Mouse (Mus musculus) ovary, postnatal 36 days (tissue): ENCODE measurements around the gene Ksr2.

Experiments used
- DNase-seq: peaks from one replicate; pipeline ENCODE4 v3.0.0; 2022; ENCODE audit warnings: low spot score, mixed read lengths

Gene Ksr2

GRCm38 (mm10) chr5:117485411-117485810 lies 71.6 kb downstream of the Ksr2 start:
- DNase-seq = no peak

DNA sequence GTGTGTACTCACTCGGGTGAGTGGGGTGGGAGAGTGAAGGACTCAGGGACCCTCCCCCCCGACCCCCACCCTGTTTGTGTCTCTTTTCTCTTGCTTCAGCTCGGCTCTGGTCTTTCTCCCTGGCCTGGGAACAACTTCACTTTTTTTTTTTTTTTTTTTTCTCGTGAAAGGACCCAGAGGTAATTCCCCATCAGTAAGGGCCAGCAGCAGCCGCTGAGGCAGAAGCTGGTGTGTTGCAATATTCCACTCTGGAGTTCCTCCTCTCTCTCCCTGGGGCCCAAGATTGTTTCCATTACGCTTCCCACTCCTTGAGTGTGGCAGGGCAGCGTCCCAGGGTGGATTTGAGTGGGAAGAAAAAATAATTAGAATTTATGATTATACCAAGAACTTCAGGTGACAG lies 72.3 kb downstream of the Ksr2 start:
- no peak for DNase-seq

DNA sequence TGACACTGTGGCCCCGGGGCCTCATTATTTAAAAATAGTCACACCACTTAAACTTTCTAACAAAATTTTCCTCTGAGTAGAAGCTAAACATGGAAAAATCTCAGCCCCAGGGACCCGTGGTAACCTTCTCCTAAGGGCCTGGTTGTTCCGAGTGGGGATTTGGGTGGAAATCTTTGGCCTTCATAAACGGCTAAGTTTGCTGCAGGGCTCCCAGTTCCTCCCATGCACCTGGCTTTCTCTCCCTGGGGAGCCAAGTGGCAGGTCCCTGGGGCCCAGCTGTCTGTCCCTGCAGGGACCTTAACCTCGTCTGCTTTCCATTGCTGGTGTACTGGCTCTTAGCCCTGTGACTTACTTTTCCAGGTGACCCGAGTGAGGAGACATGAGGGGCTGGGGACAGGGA lies 74.4 kb downstream of the Ksr2 start:
- no peak for DNase-seq

DNA sequence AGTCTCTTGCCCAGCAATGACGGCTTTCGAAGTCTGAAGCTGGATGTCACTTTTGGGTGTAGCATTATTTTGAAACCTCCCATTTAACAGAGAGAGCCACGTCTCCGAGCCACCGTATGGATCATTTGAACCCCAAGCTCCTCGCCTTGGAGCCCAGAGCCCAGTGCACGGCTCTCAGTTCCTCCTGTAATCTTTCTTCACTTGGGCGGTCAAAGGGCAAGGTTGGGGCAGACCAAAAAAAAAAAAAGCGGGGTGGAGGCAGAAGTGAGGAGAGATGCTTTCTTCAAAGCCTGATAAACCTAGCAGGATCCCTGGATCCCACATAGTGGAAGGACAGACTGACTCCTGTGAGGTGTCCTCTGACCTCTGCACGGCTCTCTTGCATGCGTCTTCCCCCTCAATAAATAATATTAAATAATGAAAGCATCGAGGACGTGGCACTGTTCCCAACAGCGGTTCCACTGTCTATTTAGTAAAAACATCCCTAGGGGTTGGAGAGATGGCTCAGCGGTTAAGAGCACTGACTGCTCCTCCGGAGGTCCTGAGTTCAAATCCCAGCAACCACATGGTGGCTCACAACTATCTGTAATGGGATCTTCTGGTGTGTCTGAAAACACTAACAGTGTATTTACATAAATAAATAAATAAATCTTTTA lies 75.0 kb downstream of the Ksr2 start:
- no peak for DNase-seq

DNA sequence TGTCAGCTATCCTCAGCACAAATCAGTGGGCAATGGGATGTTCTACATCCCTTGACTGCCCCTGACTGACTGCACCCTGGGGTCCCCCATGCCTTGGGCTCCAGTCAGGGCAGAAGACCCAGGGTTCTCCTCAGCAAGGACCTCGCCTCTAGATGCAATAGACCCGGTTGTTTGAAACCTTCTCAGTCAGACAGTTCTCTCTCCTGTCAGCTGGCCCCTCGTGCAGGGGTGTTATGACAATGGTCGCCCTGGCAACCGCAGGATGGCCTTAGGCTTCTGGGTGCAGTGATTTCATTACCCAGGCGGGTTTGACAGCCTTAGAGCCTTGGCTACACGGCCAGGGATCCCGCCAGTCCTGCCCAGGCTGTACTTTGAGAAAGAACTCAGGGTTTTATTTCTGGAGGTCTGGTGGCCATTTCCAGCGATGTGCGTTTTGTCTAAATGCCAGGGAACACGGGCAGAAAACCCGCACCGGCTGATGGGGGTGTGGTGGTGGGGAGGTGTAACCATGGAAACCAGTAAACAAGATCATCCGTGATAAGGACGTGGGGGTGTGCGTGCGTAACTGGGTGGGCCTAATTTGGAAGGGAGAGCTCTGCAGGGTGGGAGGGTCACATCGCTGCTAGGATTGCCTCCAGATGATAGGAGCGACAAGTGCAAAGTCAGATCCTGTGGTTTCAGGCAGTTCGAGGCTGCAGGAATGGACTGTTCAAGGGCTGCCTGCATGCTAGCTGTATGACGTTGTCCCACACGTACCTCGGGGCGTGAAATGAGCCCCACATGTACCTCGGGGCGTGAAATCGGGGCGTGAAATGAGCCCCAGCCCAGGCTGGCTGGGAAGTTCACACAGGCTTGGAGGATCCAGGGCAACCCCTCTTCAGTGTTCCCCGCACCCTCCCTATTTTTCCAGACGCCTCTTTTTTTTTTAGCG lies 79.4 kb downstream of the Ksr2 start:
- no peak for DNase-seq

- peak; percentile 48 for DNase-seq
Measured at GRCm38 (mm10) chr5:117493947-117494346, 80.1 kb downstream of the Ksr2 start.

DNA sequence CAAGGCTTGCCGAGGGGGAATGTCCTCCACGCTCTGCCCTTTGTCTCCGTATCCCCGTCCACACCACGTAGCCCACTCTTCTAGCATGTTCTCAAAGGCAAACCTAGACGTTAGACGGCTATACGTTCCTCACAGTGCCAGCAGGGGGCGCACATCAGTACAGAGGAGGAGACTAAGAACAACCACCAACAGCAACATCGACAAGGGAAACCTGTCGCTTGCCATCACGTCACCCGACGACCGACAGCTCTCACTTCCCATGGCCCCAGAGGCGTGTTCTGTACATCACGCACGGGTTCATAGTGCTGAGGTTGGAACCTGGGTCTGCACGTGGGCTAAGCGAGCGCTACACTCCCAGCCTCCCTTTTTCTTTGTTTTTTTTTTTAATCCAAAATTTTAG lies 83.3 kb downstream of the Ksr2 start:
- DNase-seq = no peak

GRCm38 (mm10) chr5:117502611-117503010 lies 88.8 kb downstream of the Ksr2 start:
- no peak for DNase-seq

DNA sequence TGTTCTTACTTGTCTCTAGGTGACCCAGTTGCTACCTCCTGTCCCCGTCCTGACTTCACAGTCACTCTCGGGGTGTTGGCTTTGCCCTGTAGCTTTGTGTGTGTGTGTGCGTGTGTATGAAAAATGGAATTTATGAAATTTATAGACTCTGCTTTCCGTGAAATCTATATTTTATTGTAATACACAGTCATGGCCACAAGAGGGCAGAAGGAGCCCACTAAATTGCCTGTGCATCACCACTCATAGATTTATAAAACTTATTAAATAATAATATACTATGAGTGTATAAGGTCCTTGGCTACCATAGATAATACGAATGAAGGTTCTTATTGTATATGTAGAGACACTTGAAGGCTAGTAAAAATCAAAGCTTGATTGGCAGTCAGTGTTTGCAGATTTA lies 90.6 kb downstream of the Ksr2 start:
- no peak for DNase-seq

GRCm38 (mm10) chr5:117505204-117505603 lies 91.4 kb downstream of the Ksr2 start:
- DNase-seq = peak; percentile 60

DNA sequence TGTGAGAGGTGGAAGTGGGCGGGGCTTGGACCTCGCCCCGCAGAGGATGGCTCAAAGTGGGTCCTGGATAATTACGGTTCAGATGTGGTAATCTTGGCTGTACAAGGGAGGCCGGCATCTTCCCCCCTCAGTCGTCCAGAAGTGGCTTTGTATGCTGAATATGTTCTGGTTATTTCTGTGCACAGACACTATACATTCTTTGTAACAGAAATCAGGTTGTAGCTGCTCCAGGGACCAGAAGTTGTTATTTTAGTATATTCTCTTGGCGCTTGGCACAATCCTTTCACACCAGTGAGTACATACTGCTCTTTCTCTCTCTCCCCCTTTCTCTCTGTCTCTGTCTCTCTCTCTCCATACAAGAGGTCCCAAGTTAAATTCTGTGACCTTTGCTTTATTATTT lies 92.0 kb downstream of the Ksr2 start:
- no peak for DNase-seq

DNA sequence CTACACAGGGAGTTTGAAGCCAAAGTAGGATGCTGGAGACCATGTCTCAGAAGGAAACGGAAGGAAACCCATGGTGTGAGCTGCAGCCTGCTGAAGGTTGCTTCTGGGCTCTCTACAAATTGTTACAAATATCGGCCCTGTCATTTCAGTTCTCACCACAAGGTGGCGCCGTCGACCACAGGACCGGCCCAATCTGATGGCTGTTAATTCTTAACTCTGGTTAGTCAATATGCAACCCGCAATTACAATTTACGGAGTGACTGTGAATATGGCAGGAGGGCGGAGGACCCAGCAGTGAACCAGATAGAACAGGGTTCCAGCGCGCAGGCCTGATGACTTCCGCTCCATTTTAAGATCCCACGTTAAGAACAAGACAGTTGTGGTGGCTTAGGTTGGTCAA lies 92.6 kb downstream of the Ksr2 start:
- DNase-seq = peak; percentile 34

DNA sequence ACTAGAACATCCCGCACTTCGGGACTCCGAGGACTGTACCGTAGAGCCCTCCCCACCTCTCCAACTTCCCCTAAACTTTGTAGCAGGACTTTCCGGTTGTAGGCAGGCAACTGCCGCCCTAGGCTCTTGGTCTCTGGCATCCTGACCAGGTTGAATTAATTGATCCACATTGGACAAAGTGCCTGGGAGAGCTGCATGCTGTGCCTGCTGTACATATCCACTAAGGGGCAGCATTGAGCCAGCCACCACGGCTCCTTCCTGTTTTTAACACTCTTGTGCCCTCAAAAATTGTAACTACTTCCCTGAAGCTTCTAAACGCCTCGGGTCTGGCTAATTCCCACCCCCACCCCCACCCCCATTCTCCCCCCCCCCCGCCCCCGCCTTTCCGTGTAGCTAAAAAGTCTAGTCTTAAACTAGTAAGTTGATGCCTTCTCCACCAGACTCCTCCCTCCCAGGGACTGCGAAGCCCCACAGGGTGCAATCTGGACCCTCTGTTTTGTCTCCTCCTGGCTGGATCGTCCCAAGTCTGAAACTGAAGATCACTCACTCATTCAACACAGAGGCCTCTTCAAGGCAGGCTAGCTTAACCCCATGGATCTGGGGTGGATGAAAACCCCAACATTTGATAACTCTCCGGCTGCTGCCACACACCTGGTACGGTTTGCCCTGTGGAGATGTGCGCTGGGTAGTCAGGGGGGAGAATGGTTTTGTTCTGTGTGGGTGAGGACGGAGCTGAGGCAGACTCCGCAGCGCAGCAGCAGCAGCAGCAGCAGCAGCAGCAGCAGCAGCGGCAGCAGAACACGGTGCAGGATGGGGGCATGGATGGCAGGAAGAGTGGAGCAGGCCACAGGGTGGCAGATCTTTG lies 95.9 kb downstream of the Ksr2 start:
- DNase-seq = peak; percentile 27

- no peak for DNase-seq
Measured at GRCm38 (mm10) chr5:117510864-117511263, 97.1 kb downstream of the Ksr2 start.

GRCm38 (mm10) chr5:117515396-117515795 lies 101.6 kb downstream of the Ksr2 start:
- DNase-seq = no peak

DNA sequence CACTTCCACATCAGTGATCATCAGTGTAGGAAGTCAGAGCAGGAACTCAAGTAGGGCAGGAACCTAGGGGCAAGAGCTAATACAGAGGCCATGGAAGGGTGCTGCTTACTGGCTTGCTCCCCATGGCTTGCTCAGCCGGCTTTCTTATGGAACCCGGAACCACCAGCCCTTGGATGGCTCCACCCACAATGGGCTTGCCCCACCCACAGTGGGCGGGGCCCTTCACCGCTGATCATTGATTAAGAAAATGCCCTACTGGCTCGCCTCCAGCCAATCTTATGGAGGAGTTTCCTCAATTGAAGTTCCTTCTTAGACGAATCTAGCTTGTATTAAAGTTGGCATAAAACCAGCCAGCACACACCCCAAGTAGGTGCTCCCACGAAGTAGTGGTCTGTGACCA lies 102.1 kb downstream of the Ksr2 start:
- no peak for DNase-seq

GRCm38 (mm10) chr5:117516597-117516996 lies 102.8 kb downstream of the Ksr2 start:
- peak; percentile 31 for DNase-seq

DNA sequence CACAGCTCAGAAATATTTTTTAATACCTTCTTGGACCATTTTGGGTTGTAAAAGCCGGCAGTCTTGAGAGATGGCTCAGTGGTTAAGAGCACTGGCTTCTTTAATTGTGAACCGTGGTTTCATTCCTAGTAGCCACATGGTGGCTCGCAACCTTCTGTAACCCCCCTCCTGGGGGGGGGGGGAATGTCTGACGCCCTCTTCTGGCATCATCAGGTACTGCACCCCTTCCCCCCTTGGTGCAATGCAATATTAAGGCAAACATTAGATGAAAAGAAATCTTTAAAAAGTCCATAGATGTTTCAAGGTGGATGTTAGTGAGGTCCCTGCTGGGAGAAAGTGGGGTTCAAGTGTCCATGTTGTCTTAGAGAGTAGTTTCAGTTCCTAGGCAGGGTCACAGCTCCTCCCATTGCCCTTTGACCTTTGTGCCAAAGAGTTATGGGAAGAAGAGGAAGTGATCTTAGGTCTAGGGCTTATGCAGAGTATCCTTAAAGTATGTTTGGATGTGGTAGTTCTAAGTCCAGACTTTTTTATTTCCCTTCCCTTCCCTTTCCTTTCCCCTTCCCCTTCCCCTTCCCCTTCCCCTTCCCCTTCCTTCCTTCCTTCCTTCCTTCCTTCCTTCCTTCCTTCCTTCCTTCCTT lies 106.2 kb downstream of the Ksr2 start:
- DNase-seq = no peak

DNA sequence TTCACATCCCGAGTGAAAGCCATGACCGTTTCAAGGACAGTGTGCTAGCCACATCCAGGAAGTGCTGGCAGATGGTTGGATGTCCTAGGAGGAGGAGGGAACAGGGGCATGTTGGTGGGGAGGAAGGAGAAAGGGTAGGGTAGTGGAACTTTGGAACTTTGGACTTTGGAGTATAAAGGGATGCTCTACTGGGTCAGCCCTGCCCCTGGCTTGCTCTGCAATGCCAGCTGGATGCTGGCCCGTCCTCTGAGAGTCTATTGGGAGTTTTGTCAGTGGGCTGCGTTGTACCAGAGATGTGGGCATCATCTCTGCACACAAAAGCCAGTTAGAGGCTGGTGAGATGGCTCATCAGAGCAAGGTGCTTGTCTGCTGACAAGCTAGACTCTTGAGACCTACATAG lies 107.4 kb downstream of the Ksr2 start:
- no peak for DNase-seq

DNA sequence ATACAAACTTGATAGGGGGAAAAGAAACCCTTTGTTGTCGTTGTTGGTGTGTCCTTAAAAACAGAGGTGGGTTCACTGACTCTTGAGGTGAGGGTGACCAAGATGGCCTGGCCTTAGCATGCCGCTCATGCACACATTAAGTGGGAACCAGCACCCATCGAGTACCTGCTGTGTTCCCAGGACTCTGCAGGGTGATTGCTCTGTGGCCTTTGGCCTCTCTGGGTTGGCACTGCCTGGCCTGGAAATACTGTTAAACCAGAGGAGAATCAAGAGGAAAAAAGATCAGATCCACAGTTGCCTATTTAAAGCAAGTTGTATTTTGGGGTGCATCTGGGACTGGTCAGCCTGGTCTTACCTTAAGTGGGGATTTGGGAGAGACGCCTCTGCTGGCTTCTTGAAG lies 107.9 kb downstream of the Ksr2 start:
- DNase-seq = no peak

- no peak for DNase-seq
Measured at GRCm38 (mm10) chr5:117522471-117522870, 108.7 kb downstream of the Ksr2 start.

GRCm38 (mm10) chr5:117523010-117523409 lies 109.2 kb downstream of the Ksr2 start:
- no peak for DNase-seq
